Mouse (Mus musculus) heart, adult 18-20 months (tissue): ENCODE data around the gene Dnah2. TPM values are rescaled to one million over a fixed set of nuclear protein-coding genes. Genes with fewer than 3 reads are reported as not detected.

Source experiments
- DNase-seq, 2 experiments: peaks; one replicate each; pipeline ENCODE4 v3.0.0; 2021 to 2022; ENCODE audit warnings: mixed read lengths in 1 of 2
- microRNA-seq, 2 experiments: library from miRNA; unstranded; fragments of <30 nt; microRNA quantifications; one replicate each; pipeline ENCODE4 v1.2.0; 2022
- total RNA-seq, 2 experiments: library from RNA; stranded (reverse); gene quantifications; 2 replicates each; pipeline ENCODE4 v1.2.3; 2021

Gene Dnah2
- total RNA-seq, 2 experiments from 2014 or later = 0.10 to 0.51 TPM

- DNase-seq = peak; percentile 68 to 87
These were observed 158.4 kb downstream of the Dnah2 start for GRCm38 (mm10) chr11:69390400-69391034.

GRCm38 (mm10) chr11:69389531-69390399, 159.1 kb downstream of the Dnah2 start:
- peak; percentile 42 to 49 for DNase-seq

- DNase-seq = no peak
These were observed 160.2 kb downstream of the Dnah2 start for GRCm38 (mm10) chr11:69388680-69389079.

- no peak for DNase-seq
These were observed 162.2 kb downstream of the Dnah2 start for GRCm38 (mm10) chr11:69386758-69387157.

- DNase-seq = no peak
These were observed 163.9 kb downstream of the Dnah2 start for GRCm38 (mm10) chr11:69384979-69385378.

GRCm38 (mm10) chr11:69382478-69383105, 166.3 kb downstream of the Dnah2 start:
- DNase-seq = no peak

- DNase-seq = no peak
These were observed 167.6 kb downstream of the Dnah2 start for GRCm38 (mm10) chr11:69381356-69381755.

GRCm38 (mm10) chr11:69379600-69379999, 169.3 kb downstream of the Dnah2 start:
- no peak for DNase-seq

- no peak for DNase-seq
These were observed 171.1 kb downstream of the Dnah2 start for GRCm38 (mm10) chr11:69377766-69378165.

- DNase-seq = no peak
These were observed 173.3 kb downstream of the Dnah2 start for GRCm38 (mm10) chr11:69375646-69376045.

GRCm38 (mm10) chr11:69373223-69373965, 175.5 kb downstream of the Dnah2 start:
- DNase-seq = no peak

GRCm38 (mm10) chr11:69372780-69373170, 176.1 kb downstream of the Dnah2 start:
- no peak for DNase-seq

- DNase-seq = no peak
These were observed 176.7 kb downstream of the Dnah2 start for GRCm38 (mm10) chr11:69372056-69372779.

- DNase-seq = no peak
These were observed 177.3 kb downstream of the Dnah2 start for GRCm38 (mm10) chr11:69371601-69372000.

GRCm38 (mm10) chr11:69370817-69371215, 178.1 kb downstream of the Dnah2 start:
- peak in 1 of 2 experiments; percentile 16 for DNase-seq

Small RNAs within 50 kb of the gene (microRNA-seq; reads per million reads assigned to microRNA genes)
- gene Gm27493 = 0 reads per million in 2 experiments

Other genes with a start within 250 kb of the Dnah2 start
- 1 to 10 TPM; 2.8 TPM for gene Cntrob, start 225.3 kb downstream of the Dnah2 start, total RNA-seq
- gene Trappc1, start 225.1 kb downstream of the Dnah2 start, total RNA-seq = 10 to 100 TPM; 48.8 to 49.4 TPM
- gene Kcnab3, start 222.9 kb downstream of the Dnah2 start, total RNA-seq = under 1 TPM in 1 of 2 experiments, not detected in 1; 0.23 TPM
- gene Rnf227, start 208.6 kb downstream of the Dnah2 start, total RNA-seq = under 1 TPM; 0.41 to 0.57 TPM
- 10 to 100 TPM; 16.2 to 26.3 TPM for gene Chd3, start 179.7 kb downstream of the Dnah2 start, total RNA-seq
- gene Naa38, start 153.6 kb downstream of the Dnah2 start, total RNA-seq = 100 to 1,000 TPM; 112 to 118 TPM
- gene Cyb5d1, start 153.5 kb downstream of the Dnah2 start, total RNA-seq = 10 to 100 TPM; 30.2 to 32.2 TPM
- gene Tmem88, start 150.9 kb downstream of the Dnah2 start, total RNA-seq = 10 to 100 TPM; 10.3 to 14.3 TPM
- 10 to 100 TPM; 15.8 to 18.0 TPM for gene Kdm6b, start 135.4 kb downstream of the Dnah2 start, total RNA-seq
- gene Efnb3, start 11.1 kb upstream of the Dnah2 start, total RNA-seq = 100 to 1,000 TPM; 111 to 140 TPM
- gene Wrap53, start 31.1 kb upstream of the Dnah2 start, total RNA-seq = 1 to 10 TPM; 5.0 to 5.4 TPM
- 10 to 100 TPM; 15.0 to 15.5 TPM for gene Trp53, start 31.2 kb upstream of the Dnah2 start, total RNA-seq
- gene Atp1b2, start 56.8 kb upstream of the Dnah2 start, total RNA-seq = 10 to 100 TPM; 15.2 to 16.4 TPM
- gene Shbg, start 68.8 kb upstream of the Dnah2 start, total RNA-seq = not detected
- 1 to 10 TPM; 3.3 to 3.8 TPM for gene Sat2, start 72.9 kb upstream of the Dnah2 start, total RNA-seq
- gene Fxr2, start 83.9 kb upstream of the Dnah2 start, total RNA-seq = 10 to 100 TPM; 91.3 to 97.2 TPM
- not detected for gene Sox15, start 106.2 kb upstream of the Dnah2 start, total RNA-seq
- 10 to 100 TPM; 12.3 to 15.6 TPM for gene Mpdu1, start 113.5 kb upstream of the Dnah2 start, total RNA-seq
- 10 to 100 TPM in 1 of 2 experiments, 1 to 10 TPM in 1; 7.3 to 10.5 TPM for gene Cd68, start 117.0 kb upstream of the Dnah2 start, total RNA-seq
- gene Eif4a1, start 123.3 kb upstream of the Dnah2 start, total RNA-seq = 100 to 1,000 TPM; 185 to 188 TPM
- 10 to 100 TPM; 27.3 to 35.1 TPM for gene Senp3, start 133.0 kb upstream of the Dnah2 start, total RNA-seq
- gene Tnfsf13, start 136.7 kb upstream of the Dnah2 start, total RNA-seq = 1 to 10 TPM; 1.5 to 1.7 TPM
- 10 to 100 TPM; 16.9 to 17.1 TPM for gene Tnfsf12, start 146.7 kb upstream of the Dnah2 start, total RNA-seq
- gene Tnfsfm13, start 147.0 kb upstream of the Dnah2 start, total RNA-seq = 1 to 10 TPM; 2.5 to 4.1 TPM
- 10 to 100 TPM; 27.4 to 33.4 TPM for gene Polr2a, start 209.5 kb upstream of the Dnah2 start, total RNA-seq
- gene Slc35g3, start 212.9 kb upstream of the Dnah2 start, total RNA-seq = not detected
- 10 to 100 TPM; 41.7 to 44.7 TPM for gene Zbtb4, start 216.8 kb upstream of the Dnah2 start, total RNA-seq
- 1 to 10 TPM; 2.0 to 4.6 TPM for gene Chrnb1, start 246.8 kb upstream of the Dnah2 start, total RNA-seq